ENCODE assay signal across 11 mouse cellular contexts in genomic region chr12:73699471-73700186, GRCm38 (mm10).
DNase-seq lines count a peak whose midpoint lies in the region; ATAC-seq and TF ChIP-seq lines count a peak whose summit lies in the region.
"Had no signal": no experiment of that assay in that cellular context is flagged by ENCODE, and none has a peak within 500 bp of the region (broad histone marks: within the 10 kb centered on the region; RNA-seq: fewer than 3 reads in every experiment).

No protein-coding gene starts in this region.

- WGBS in embryonic facial prominence, embryonic 13.5 days: 58% methylated on average over 17 of the region's 17 CpGs
- 89% methylated on average over 17 of the region's 17 CpGs for WGBS in embryonic facial prominence, embryonic 10.5 days

- no peak for TF ChIP-seq CTCF in left cerebral cortex, adult 2 months (IDR thresholded peaks at IDR 0.05)

- no peaks in the 10 kb centered on the region for H3K36me3 ChIP-seq in embryonic facial prominence, embryonic 13.5 days
- H3K36me3 ChIP-seq in embryonic facial prominence, embryonic 10.5 days (replicated peaks): no peaks in the 10 kb centered on the region; the same call in 1 of the 2 replicates
- H3K36me3 ChIP-seq: limb, embryonic 15.5 days had no signal

- H3K27ac ChIP-seq in embryonic facial prominence, embryonic 13.5 days: no peak overlapping the region
- no peak overlapping the region for H3K27ac ChIP-seq in embryonic facial prominence, embryonic 10.5 days (replicated peaks)
- no peak overlapping the region; the same call in 1 of the 2 replicates for H3K27ac ChIP-seq in left cerebral cortex, adult 2 months
- H3K27ac ChIP-seq: limb, embryonic 15.5 days had no signal

- H3K4me1 ChIP-seq in embryonic facial prominence, embryonic 13.5 days: peaks cover 14% of the 10 kb centered on the region
- peaks cover 6% of the 10 kb centered on the region; the same call in 1 of the 2 replicates for H3K4me1 ChIP-seq in embryonic facial prominence, embryonic 10.5 days

- no peaks in the 10 kb centered on the region for H3K9me3 ChIP-seq in embryonic facial prominence, embryonic 13.5 days
- H3K9me3 ChIP-seq in embryonic facial prominence, embryonic 10.5 days: no peaks in the 10 kb centered on the region
- H3K9me3 ChIP-seq: limb, embryonic 15.5 days; megakaryocyte, embryonic 14.5 days had no signal

- no peak overlapping the region for H3K4me3 ChIP-seq in embryonic facial prominence, embryonic 13.5 days
- no peak overlapping the region for H3K4me3 ChIP-seq in embryonic facial prominence, embryonic 10.5 days
- H3K4me3 ChIP-seq in left cerebral cortex, adult 2 months: peak overlapping the region; percentile 11; the same call in 1 of the 2 replicates
- H3K4me3 ChIP-seq: limb, embryonic 15.5 days; megakaryocyte, embryonic 14.5 days had no signal

- no peak for ATAC-seq in embryonic facial prominence, embryonic 13.5 days (ENCODE audit: insufficient number of reproducible peaks, insufficient read depth, low FRiP score, low TSS enrichment, low read depth)

- no peak overlapping the region for H3K9ac ChIP-seq in embryonic facial prominence, embryonic 13.5 days
- H3K9ac ChIP-seq: limb, embryonic 15.5 days had no signal

- no peak for DNase-seq in embryonic facial prominence, embryonic 10.5 days (ENCODE audit: low spot score)
- peak; percentile 28 for DNase-seq in right cerebral cortex, adult 18-20 months
- DNase-seq in right cerebral cortex, postnatal 4 days: no peak
- DNase-seq in left cerebral cortex, adult 2 months (ENCODE audit: extremely low spot score in 1 of 2, low spot score in 2 of 2): peak in 1 of 2 experiments; percentile 17
- peak; percentile 73 for DNase-seq in thymus, postnatal 25 days
- DNase-seq in B cell, adult 2 months: no peak
- DNase-seq in embryo, embryonic 10 days (ENCODE audit: low spot score): no peak
- DNase-seq: kidney, adult 9 months had no signal

- intact Hi-C loops in left cerebral cortex, adult 2 months (cut with DNase I): loop anchor here (10.0 kb wide), 3 partner anchors 235 to 1695 kb away; partner anchors contain the start of gene Gm49321

- no peaks in the 10 kb centered on the region for H3K27me3 ChIP-seq in embryonic facial prominence, embryonic 13.5 days
- no peaks in the 10 kb centered on the region for H3K27me3 ChIP-seq in embryonic facial prominence, embryonic 10.5 days (replicated peaks; ENCODE audit: low read depth, poor library complexity, severe bottlenecking)
- H3K27me3 ChIP-seq: limb, embryonic 15.5 days had no signal

- H3K4me2 ChIP-seq in embryonic facial prominence, embryonic 13.5 days: peak overlapping the region; percentile 18; the same call in 1 of the 2 replicates
- H3K4me2 ChIP-seq: limb, embryonic 15.5 days had no signal

Comparison
In these comparisons a context has a peak if more than half of its experiments do, and no peak if none do; other contexts are left out.
1. DNase-seq: peak in right cerebral cortex, adult 18-20 months (single experiment) and thymus, postnatal 25 days (single experiment); none in embryonic facial prominence, embryonic 10.5 days (single experiment), right cerebral cortex, postnatal 4 days (single experiment), B cell, adult 2 months (0 of 2) and embryo, embryonic 10 days (single experiment).